Mouse (Mus musculus) bone marrow macrophage, adult 2 months (primary cell): ENCODE data around the gene Gmfg.

Source experiments
- CTCF ChIP-seq: IDR thresholded peaks from 2 replicates; pipeline ENCODE4 v1.5.1; 2012; ENCODE audit warnings: low read depth, mild to moderate bottlenecking, low read length, moderate library complexity
- POLR2A ChIP-seq: IDR thresholded peaks from 2 replicates; pipeline ENCODE4 v1.6.1; 2012; ENCODE audit warnings: mild to moderate bottlenecking, low read depth, low read length, borderline replicate concordance

DNA sequence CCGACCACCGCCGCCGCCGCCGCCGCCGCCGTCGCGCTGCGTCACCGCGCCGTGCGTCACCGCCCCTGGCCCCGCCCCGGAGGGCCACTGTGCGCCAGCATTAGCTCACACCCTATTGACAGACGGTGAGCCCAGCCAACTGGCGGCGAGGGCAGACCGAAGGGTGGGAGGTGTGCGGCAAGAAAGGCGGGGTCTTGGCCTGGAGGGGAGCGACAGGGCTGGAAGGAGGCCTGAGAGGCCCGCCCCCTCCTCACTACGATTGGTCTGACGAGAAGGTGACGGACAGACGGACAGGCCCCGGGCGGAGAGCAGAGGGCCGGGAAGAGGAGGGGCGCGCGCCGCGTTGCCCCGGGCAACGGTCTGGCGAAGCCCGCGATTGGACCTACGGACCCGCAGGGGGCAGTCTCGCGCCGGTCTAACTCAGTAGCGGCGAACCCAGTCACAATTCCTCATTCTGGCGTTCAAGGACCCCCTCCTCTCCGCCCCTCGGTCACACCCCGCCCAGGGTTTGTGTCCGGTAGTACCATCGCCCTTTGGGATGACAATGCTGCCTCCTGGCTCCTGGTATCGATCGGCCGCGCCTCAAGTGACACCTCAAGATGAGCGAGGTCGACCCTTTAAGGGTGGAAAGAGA is 859 bp upstream of the Gmfg start:
- TF ChIP-seq CTCF (no peak), POLR2A (no peak)
